Mouse (Mus musculus): ENCODE measurements around the gene Jph4. TPM values are rescaled to one million over a fixed set of nuclear protein-coding genes. Genes with fewer than 3 reads are reported as not detected.

The Jph4 gene
- polyA plus RNA-seq, 1 experiment from 2014 or later, result 0.06 TPM

DNA sequence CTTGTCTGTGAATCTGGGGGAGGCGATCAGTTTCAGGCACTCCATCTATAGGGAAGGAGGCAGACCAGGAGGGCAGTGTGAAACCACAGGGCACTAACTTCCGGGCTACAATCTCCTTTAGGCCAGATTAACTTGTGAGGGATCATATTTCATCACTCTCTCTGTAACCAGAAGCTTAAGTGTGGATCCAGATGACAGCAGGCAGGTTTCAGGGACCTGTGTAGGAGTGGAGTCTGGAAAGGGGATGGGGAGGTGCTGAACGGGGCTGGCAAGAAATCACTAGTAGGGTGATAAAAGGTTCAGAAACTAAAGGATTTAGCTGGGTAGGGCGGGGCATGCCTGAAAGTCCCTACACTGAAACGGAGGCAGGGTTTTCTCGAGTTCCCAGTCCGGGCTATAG is 11.3 kb downstream of the Jph4 start:
- peaks cover 32% of the 10 kb centered on the region for H3K27me3 ChIP-seq
- 9% methylated on average over 7 of the region's 7 CpGs for WGBS (ENCODE audit: insufficient replicate concordance)
- ATAC-seq (ENCODE audit: low read depth) (no peak), DNase-seq (no peak)
- peaks cover 38% of the 10 kb centered on the region for H3K4me1 ChIP-seq (replicated peaks)
- H3K27ac ChIP-seq, result no peak overlapping the region
- H3K9me3 ChIP-seq (replicated peaks), result no peaks in the 10 kb centered on the region
- peak overlapping the region; percentile 76 for H3K9ac ChIP-seq
- H3K36me3 ChIP-seq, result peaks cover 35% of the 10 kb centered on the region
- peak overlapping the region; percentile 93 for H3K4me2 ChIP-seq
- H3K4me3 ChIP-seq (replicated peaks), result peak overlapping the region; percentile 70

DNA sequence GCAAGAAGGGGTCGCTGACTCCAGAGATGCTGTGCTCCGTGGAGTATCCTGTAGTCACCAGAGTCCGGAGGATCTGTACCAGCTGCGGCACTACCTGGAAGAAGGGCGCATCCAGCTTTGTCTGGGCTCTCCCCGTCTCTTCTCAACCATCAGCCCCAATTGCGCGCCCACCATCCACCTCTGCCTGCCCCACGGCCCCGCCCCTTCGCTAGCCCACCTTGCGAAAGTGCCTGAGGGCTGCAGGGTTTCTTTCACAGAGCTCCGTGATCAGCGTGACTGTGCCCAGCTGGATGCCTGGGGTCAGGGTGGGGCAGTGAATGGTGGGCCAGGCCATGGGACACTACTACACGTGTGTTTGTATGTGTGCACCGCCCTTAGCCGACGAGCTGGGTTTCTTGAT is 12.4 kb downstream of the Jph4 start:
- DNase-seq (no peak), ATAC-seq (ENCODE audit: low read depth) (no peak)
- no peaks in the 10 kb centered on the region for H3K9me3 ChIP-seq (replicated peaks)
- peaks cover 36% of the 10 kb centered on the region for H3K4me1 ChIP-seq (replicated peaks)
- no peak overlapping the region for H3K27ac ChIP-seq
- 89% methylated on average over 18 of the region's 18 CpGs for WGBS (ENCODE audit: insufficient replicate concordance)
- H3K4me3 ChIP-seq (replicated peaks), result no peak overlapping the region
- peaks cover 43% of the 10 kb centered on the region for H3K36me3 ChIP-seq
- H3K27me3 ChIP-seq, result peaks cover 22% of the 10 kb centered on the region
- no peak overlapping the region for H3K4me2 ChIP-seq
- no peak overlapping the region for H3K9ac ChIP-seq

DNA sequence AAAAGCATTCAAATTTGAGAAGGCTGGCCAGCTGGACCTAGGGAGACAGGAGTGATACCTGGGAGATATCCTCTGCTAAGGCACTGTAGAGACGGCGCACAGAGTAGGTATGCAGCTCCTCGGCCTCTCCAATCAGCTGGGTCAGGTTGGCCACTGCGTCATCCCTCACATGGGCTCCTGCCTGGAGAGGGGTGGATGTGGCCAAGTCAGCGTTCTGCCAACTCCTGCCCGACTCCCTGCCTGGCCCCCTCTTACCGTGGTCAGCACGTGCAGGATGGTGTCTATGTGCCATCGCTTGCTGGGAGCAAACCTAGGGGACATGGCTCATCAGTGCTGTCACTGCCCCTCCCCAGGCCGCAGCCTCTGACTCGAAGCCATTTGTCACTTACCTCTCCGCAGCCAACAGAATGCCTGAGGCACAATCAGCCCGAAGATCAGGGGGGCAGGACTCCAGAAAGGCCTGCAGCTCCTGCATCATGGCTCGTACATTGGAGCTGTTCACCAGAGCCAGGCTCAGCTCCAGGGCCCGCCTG is 14.4 kb downstream of the Jph4 start:
- no peak overlapping the region for H3K4me3 ChIP-seq (replicated peaks)
- DNase-seq, result no peak
- peaks cover 62% of the 10 kb centered on the region for H3K36me3 ChIP-seq
- no peak overlapping the region for H3K4me2 ChIP-seq
- H3K9me3 ChIP-seq (replicated peaks), result no peaks in the 10 kb centered on the region
- H3K27me3 ChIP-seq, result 0 out of 2 replicates have a peak, but pooled peaks cover 4% of the 10 kb centered on the region
- no peak for ATAC-seq (ENCODE audit: low read depth)
- H3K9ac ChIP-seq, result no peak overlapping the region
- 85% methylated on average over 15 of the region's 15 CpGs for WGBS (ENCODE audit: insufficient replicate concordance)
- peaks cover 29% of the 10 kb centered on the region for H3K4me1 ChIP-seq (replicated peaks)
- H3K27ac ChIP-seq, result no peak overlapping the region

DNA sequence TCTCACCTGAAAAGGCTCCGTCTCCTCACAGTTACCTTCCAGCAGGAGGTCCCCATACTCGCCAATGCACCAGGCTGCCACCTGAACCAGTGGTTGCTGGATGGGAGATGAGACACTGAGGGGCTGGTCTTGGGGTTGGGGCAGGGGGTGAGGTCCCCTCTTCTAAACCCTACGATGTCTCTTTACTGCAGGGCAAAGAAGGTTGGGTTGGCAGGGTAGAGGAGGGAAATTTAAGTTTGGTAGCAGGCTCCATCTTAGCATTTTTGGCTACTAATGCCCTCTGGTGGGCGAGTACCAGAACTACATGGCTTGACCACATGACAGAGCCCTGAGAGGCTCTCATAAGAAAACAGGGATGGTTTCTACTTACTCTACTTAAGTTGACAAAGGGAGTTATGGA is 15.1 kb downstream of the Jph4 start:
- Histone ChIP-seq H3K27me3 (no peaks in the 10 kb centered on the region), H3K9me3 (replicated peaks) (no peaks in the 10 kb centered on the region), H3K36me3 (peaks cover 65% of the 10 kb centered on the region), H3K4me1 (replicated peaks) (peaks cover 30% of the 10 kb centered on the region), H3K27ac (no peak overlapping the region), H3K9ac (no peak overlapping the region), H3K4me3 (replicated peaks) (no peak overlapping the region), H3K4me2 (no peak overlapping the region)
- no peak for ATAC-seq (ENCODE audit: low read depth)
- DNase-seq, result no peak
- 53% methylated on average over 4 of the region's 4 CpGs for WGBS (ENCODE audit: insufficient replicate concordance)

DNA sequence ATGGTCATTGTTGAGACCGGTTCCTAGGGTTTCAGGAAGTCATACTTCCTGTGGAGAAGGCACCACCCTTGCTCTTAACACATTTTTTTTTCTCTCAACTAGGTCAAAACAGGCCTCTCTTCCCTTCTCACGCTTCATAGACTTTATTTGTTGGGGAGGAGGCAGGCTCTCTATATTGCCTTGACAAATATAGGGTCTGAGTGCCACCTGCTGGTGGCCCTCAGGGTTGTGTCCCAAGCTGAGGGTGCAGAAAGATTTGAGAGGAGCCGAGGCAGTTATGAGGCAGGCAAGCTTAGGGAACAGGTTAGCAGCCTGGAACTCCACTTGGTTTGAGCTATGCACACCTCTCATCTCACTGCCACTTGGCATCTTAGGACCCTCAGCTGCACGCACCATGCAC is 18.7 kb downstream of the Jph4 start:
- Histone ChIP-seq H3K4me3 (replicated peaks) (no peak overlapping the region), H3K27ac (no peak overlapping the region), H3K4me1 (replicated peaks) (peaks cover 41% of the 10 kb centered on the region), H3K9me3 (replicated peaks) (no peaks in the 10 kb centered on the region), H3K4me2 (no peak overlapping the region), H3K9ac (no peak overlapping the region), H3K27me3 (no peaks in the 10 kb centered on the region), H3K36me3 (peaks cover 53% of the 10 kb centered on the region)
- no peak for ATAC-seq (ENCODE audit: low read depth)
- DNase-seq, result no peak
- 49% methylated on average over 4 of the region's 4 CpGs for WGBS (ENCODE audit: insufficient replicate concordance)

DNA sequence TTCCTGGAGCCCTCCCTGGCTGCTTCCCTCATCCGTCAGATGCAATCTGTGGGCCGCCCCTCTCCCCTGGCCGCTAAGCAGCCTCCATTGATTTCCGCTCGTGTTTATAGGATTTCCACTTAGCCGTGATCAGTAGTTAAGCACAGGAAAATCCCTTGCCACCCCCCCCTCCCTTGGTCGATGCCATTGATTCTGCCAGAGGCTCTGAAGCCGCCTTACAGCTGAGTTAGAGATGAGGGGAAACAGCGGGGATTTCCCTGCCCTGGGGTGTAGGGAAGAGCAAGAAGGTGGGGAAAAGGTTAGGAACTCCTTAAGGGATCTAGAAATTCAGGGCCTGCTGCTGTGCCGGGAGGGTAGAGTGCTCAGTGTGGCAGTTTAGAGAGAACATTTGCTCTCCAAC is 19.1 kb downstream of the Jph4 start:
- Histone ChIP-seq H3K27me3 (no peaks in the 10 kb centered on the region), H3K4me3 (replicated peaks) (no peak overlapping the region), H3K9ac (no peak overlapping the region), H3K9me3 (replicated peaks) (no peaks in the 10 kb centered on the region), H3K27ac (no peak overlapping the region; the same call in 1 of the 2 replicates), H3K36me3 (peaks cover 48% of the 10 kb centered on the region), H3K4me1 (replicated peaks) (peaks cover 42% of the 10 kb centered on the region), H3K4me2 (no peak overlapping the region)
- DNase-seq (no peak), ATAC-seq (ENCODE audit: low read depth) (no peak)
- WGBS (ENCODE audit: insufficient replicate concordance), result 60% methylated on average over 10 of the region's 10 CpGs

DNA sequence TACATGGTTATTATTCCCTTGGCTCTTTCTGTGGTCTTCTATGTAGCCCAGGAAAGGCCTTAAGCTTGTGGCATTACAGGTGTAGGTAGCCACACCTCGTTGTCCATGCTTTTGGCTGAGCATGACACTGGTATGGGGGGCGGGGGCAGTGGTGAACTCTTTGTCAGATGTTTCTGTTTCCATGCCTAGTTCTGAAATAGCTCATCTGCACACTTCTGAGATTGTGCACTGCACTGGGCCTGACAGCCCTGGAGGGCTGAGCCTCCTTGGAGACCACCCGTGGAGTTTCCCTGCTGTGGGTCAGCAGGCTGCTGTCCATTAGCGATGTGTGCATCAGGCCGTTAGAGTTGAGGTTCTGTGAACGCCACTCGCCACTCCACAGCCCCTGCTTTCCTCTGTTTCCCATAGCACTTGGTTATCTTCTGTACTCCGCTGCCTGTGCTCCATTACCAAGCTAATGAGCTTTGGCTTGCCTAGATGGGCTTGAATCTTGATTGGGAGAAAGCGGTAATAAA is 20.1 kb downstream of the Jph4 start:
- ATAC-seq (ENCODE audit: low read depth) (no peak), DNase-seq (no peak)
- H3K9me3 ChIP-seq (replicated peaks), result no peaks in the 10 kb centered on the region
- H3K9ac ChIP-seq, result no peak overlapping the region
- no peak overlapping the region; the same call in 1 of the 2 replicates for H3K4me2 ChIP-seq
- peaks cover 46% of the 10 kb centered on the region for H3K4me1 ChIP-seq (replicated peaks)
- WGBS (ENCODE audit: insufficient replicate concordance), result 70% methylated on average over 9 of the region's 9 CpGs
- H3K27ac ChIP-seq, result peak overlapping the region; percentile 34; the same call in 1 of the 2 replicates
- peaks cover 42% of the 10 kb centered on the region for H3K36me3 ChIP-seq
- H3K27me3 ChIP-seq, result no peaks in the 10 kb centered on the region
- no peak overlapping the region for H3K4me3 ChIP-seq (replicated peaks)

DNA sequence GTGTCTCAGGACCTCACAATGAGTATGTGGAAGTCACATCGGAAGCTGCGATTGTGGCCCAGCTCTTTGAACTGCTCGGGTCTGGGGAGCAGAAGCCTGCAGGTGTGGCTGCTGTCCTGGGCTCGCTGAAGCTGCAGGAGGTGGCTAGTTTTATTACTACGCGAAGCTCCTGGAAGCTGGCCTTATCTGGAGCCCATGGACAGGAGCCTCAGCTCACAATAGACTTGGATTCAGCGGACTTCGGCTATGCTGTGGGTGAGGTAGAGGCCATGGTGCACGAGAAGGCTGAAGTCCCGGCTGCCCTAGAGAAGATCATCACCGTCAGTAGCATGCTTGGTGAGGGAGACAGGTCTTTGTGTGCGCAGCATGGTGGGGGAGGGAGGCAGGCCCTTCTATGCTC is 21.1 kb downstream of the Jph4 start:
- WGBS (ENCODE audit: insufficient replicate concordance), result 56% methylated on average over 12 of the region's 12 CpGs
- DNase-seq (no peak), ATAC-seq (ENCODE audit: low read depth) (no peak)
- H3K36me3 ChIP-seq, result peaks cover 33% of the 10 kb centered on the region
- peaks cover 55% of the 10 kb centered on the region for H3K4me1 ChIP-seq (replicated peaks)
- H3K9me3 ChIP-seq (replicated peaks), result no peaks in the 10 kb centered on the region
- H3K4me3 ChIP-seq (replicated peaks), result peak overlapping the region; percentile 78
- H3K9ac ChIP-seq, result peak overlapping the region; percentile 75
- no peaks in the 10 kb centered on the region for H3K27me3 ChIP-seq
- peak overlapping the region; percentile 67 for H3K27ac ChIP-seq
- peak overlapping the region; percentile 77 for H3K4me2 ChIP-seq

DNA sequence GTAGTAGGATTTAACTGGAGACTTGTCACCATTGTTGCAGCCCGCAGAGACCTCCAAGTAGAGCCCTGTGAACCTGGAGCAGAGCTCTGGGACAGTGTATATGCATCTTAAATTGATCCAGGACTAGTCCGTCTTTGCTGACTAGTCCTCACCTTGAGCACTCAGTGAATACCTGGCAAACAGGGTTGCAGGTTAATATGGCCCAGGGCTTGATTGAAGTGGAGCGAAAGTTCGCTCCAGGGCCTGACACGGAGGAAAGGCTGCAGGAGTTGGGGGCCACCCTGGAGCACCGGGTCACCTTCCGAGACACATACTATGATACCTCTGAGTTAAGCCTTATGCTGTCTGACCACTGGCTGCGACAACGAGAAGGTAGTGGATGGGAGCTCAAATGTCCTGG is 21.5 kb downstream of the Jph4 start:
- peak overlapping the region; percentile 77 for H3K4me2 ChIP-seq
- no peak for DNase-seq
- no peaks in the 10 kb centered on the region for H3K27me3 ChIP-seq
- H3K4me3 ChIP-seq (replicated peaks), result peak overlapping the region; percentile 78
- ATAC-seq (ENCODE audit: low read depth), result no peak; the same call in 1 of the 2 replicates
- WGBS (ENCODE audit: insufficient replicate concordance), result 56% methylated on average over 9 of the region's 9 CpGs
- peaks cover 55% of the 10 kb centered on the region for H3K4me1 ChIP-seq (replicated peaks)
- H3K27ac ChIP-seq, result peak overlapping the region; percentile 67
- peaks cover 29% of the 10 kb centered on the region; the same call in 1 of the 2 replicates for H3K36me3 ChIP-seq
- H3K9ac ChIP-seq, result peak overlapping the region; percentile 75
- no peaks in the 10 kb centered on the region for H3K9me3 ChIP-seq (replicated peaks)

DNA sequence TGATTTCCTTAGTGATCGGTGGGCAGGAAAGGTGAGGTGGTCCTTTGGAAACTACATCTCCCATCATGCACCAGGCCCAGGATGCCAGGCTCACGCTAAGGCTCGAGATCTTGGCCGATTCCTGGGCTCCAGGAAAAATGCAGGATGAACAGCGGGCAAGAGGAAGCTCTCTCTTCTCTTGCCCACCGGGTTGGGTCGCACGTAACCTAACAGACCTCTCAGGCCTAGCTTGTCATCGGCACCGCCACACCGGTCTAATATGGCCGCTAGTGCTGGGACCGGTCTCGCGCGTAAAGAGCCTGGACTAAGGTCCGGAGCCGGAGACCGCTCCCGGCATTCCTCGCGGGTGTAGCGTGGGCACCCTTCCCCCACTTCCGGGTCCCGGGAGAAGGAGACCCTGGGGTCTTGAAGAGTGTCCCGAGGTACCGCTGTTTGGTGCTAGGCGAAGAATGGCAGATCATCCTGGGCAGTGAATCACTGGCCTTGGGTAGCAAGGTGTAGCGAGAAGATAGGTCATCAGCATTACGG is 22.0 kb downstream of the Jph4 start, which contains the start of gene Thtpa:
Thtpa (plus strand) TSS at position 81 of the 528 bp plus-strand sequence.
- H3K27ac ChIP-seq, result peak within 1 kb of the TSS; percentile 67
- ATAC-seq (ENCODE audit: low read depth) (peak; percentile 60), DNase-seq (peak; percentile 70)
- H3K4me1 ChIP-seq (replicated peaks), result peaks cover 55% of the 10 kb centered on the region
- peak within 1 kb of the TSS; percentile 75 for H3K9ac ChIP-seq
- H3K4me3 ChIP-seq (replicated peaks), result peak within 1 kb of the TSS; percentile 78
- WGBS (ENCODE audit: insufficient replicate concordance), result under 1% methylated on average over 30 of the region's 30 CpGs
- no peaks in the 10 kb centered on the region for H3K9me3 ChIP-seq (replicated peaks)
- H3K27me3 ChIP-seq, result 0 out of 2 replicates have a peak, but pooled peaks cover under 1% of the 10 kb centered on the region
- H3K36me3 ChIP-seq, result peaks cover 25% of the 10 kb centered on the region; the same call in 1 of the 2 replicates
- H3K4me2 ChIP-seq, result peak within 1 kb of the TSS; percentile 77

DNA sequence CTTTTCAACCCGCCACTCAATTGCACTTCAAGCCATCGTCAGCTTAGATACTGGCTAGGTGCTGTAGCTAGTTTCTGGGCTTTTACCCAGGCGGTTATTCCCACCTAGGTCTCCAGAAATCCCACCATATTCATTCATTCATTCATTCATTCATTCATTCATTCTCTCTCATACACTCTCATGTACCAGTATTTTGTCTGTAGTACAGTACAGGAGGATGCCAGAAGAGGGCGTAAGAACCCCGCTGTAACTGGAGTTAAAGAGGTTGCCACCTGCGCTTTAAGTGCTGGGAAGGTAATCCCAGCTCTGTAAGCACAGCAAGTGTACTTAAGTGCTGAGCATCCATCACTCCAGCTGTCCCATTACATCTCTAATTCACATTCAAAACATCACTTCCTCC is 22.8 kb downstream of the Jph4 start:
- 43% methylated on average over 6 of the region's 6 CpGs for WGBS (ENCODE audit: insufficient replicate concordance)
- Histone ChIP-seq H3K9ac (peak overlapping the region; percentile 75; the same call in 1 of the 2 replicates), H3K36me3 (peaks cover 18% of the 10 kb centered on the region; the same call in 1 of the 2 replicates), H3K4me1 (replicated peaks) (peaks cover 55% of the 10 kb centered on the region), H3K27ac (no peak overlapping the region; the same call in 1 of the 2 replicates), H3K4me2 (peak overlapping the region; percentile 77), H3K27me3 (0 out of 2 replicates have a peak, but pooled peaks cover 4% of the 10 kb centered on the region), H3K4me3 (replicated peaks) (peak overlapping the region; percentile 78), H3K9me3 (replicated peaks) (no peaks in the 10 kb centered on the region)
- ATAC-seq (ENCODE audit: low read depth) (no peak), DNase-seq (no peak)

Data from liver, embryonic 13.5 days (tissue).